Mouse (Mus musculus) embryonic facial prominence, embryonic 14.5 days (tissue): ENCODE measurements around the gene Nprl3. TPM values are rescaled to one million over a fixed set of nuclear protein-coding genes. Genes with fewer than 3 reads are reported as not detected.

ENCODE experiments used
- ATAC-seq: fragments of 200-750 bp; cut with Nextera tagmentation; 2 replicates; pipeline ENCODE4 v1.8.0; 2017; ENCODE audit warnings: low read depth, moderate number of reproducible peaks, moderate TSS enrichment
- DNase-seq: peaks from one replicate; pipeline ENCODE4 v3.0.0-alpha.2; 2015; ENCODE audit warnings: low spot score
- H3K27ac ChIP-seq: fragments of 300-500 bp; sonication (generic); replicated peaks from 2 replicates; pipeline ENCODE4 v1.5.1; 2014; ENCODE audit warnings: low read depth, mild to moderate bottlenecking, low read length, moderate library complexity
- H3K27me3 ChIP-seq: fragments of 300-500 bp; sonication (generic); replicated peaks from 2 replicates; pipeline ENCODE4 v1.6.1; 2014; ENCODE audit warnings: low read length; ENCODE audit not compliant: control insufficient read depth, insufficient read depth
- H3K36me3 ChIP-seq: fragments of 300-500 bp; sonication (generic); 2 replicates; pipeline ENCODE4 v1.6.1; 2014; ENCODE audit warnings: low read length, mixed read lengths; ENCODE audit not compliant: control insufficient read depth, insufficient read depth
- H3K4me1 ChIP-seq: fragments of 300-500 bp; sonication (generic); 2 replicates; pipeline ENCODE4 v1.6.1; 2014; ENCODE audit warnings: antibody characterized with exemption, low read length; ENCODE audit not compliant: control insufficient read depth, insufficient read depth
- H3K4me2 ChIP-seq: fragments of 300-500 bp; sonication (generic); 2 replicates; pipeline ENCODE4 v1.6.1; 2014; ENCODE audit warnings: low read depth, mild to moderate bottlenecking, low read length, moderate library complexity, mixed read lengths
- H3K4me3 ChIP-seq: fragments of 300-500 bp; sonication (generic); 2 replicates; pipeline ENCODE4 v1.5.1; 2014; ENCODE audit warnings: low read depth, mild to moderate bottlenecking, low read length
- H3K9ac ChIP-seq: fragments of 300-500 bp; sonication (generic); 2 replicates; pipeline ENCODE4 v1.6.1; 2014; ENCODE audit warnings: low read depth, mild to moderate bottlenecking, low read length, moderate library complexity, mixed read lengths
- H3K9me3 ChIP-seq: fragments of 300-500 bp; sonication (generic); 2 replicates; pipeline ENCODE4 v1.6.1; 2016; ENCODE audit warnings: low read length; ENCODE audit not compliant: control insufficient read depth
- WGBS: fragments of 180-500 bp; shearing (Covaris S2); extraction: QIAGEN DNeasy Blood & Tissue Kit; methylation state at CpG from one replicate; pipeline ENCODE4 v1.1.7; 2014; 5-methylcytosine and 5-hydroxymethylcytosine counted together
- polyA plus RNA-seq: library from polyadenylated mRNA; unstranded; fragments of >200 nt; fragmentation: Nextera tagmentation; extraction: Ambion mirVana; gene quantifications from 2 replicates; pipeline ENCODE4 v1.2.1, GENCODE M21; 2014

The Nprl3 gene
- polyA plus RNA-seq, 1 experiment from 2014 or later = 22.3 TPM

GRCm38 (mm10) chr11:32245614-32246013 is 21.9 kb downstream of the Nprl3 start:
- Histone ChIP-seq H3K27me3 (no peaks in the 10 kb centered on the region), H3K4me1 (peaks cover 7% of the 10 kb centered on the region), H3K27ac (no peak overlapping the region), H3K4me2 (no peak overlapping the region), H3K4me3 (no peak overlapping the region), H3K9ac (no peak overlapping the region), H3K9me3 (no peaks in the 10 kb centered on the region), H3K36me3 (peaks cover 49% of the 10 kb centered on the region)
- ATAC-seq (no peak), DNase-seq (no peak)
- 98% methylated on average over 6 of the region's 6 CpGs for WGBS

- Histone ChIP-seq H3K4me3 (no peak overlapping the region), H3K4me1 (peaks cover 7% of the 10 kb centered on the region), H3K36me3 (peaks cover 46% of the 10 kb centered on the region), H3K4me2 (no peak overlapping the region), H3K9me3 (no peaks in the 10 kb centered on the region), H3K9ac (no peak overlapping the region), H3K27me3 (no peaks in the 10 kb centered on the region), H3K27ac (peak overlapping the region; percentile 49; the same call in 1 of the 2 replicates)
- WGBS = 79% methylated on average over 1 of the region's 1 CpGs
- ATAC-seq (no peak; the same call in 1 of the 2 replicates), DNase-seq (no peak)
Observed at GRCm38 (mm10) chr11:32244617-32245016, 22.9 kb downstream of the Nprl3 start.

- 59% methylated on average over 3 of the region's 3 CpGs for WGBS
- H3K36me3 ChIP-seq = peaks cover 45% of the 10 kb centered on the region
- DNase-seq = peak; percentile 68
- no peaks in the 10 kb centered on the region for H3K9me3 ChIP-seq
- H3K9ac ChIP-seq = no peak overlapping the region
- H3K27me3 ChIP-seq = no peaks in the 10 kb centered on the region
- peak overlapping the region; percentile 50; the same call in 1 of the 2 replicates for H3K27ac ChIP-seq
- H3K4me2 ChIP-seq = no peak overlapping the region
- ATAC-seq = no peak
- H3K4me1 ChIP-seq = peaks cover 7% of the 10 kb centered on the region
- H3K4me3 ChIP-seq = no peak overlapping the region
Observed at GRCm38 (mm10) chr11:32244064-32244463, 23.4 kb downstream of the Nprl3 start.

- Histone ChIP-seq H3K9me3 (no peaks in the 10 kb centered on the region), H3K36me3 (peaks cover 45% of the 10 kb centered on the region), H3K4me2 (no peak overlapping the region), H3K9ac (no peak overlapping the region), H3K4me1 (peaks cover 7% of the 10 kb centered on the region), H3K4me3 (no peak overlapping the region), H3K27ac (peak overlapping the region; percentile 50; the same call in 1 of the 2 replicates), H3K27me3 (no peaks in the 10 kb centered on the region)
- DNase-seq (peak; percentile 34), ATAC-seq (0 out of 2 replicates have a peak, but pooled peaks have one; percentile 15)
- WGBS = 58% methylated on average over 7 of the region's 7 CpGs
Observed at GRCm38 (mm10) chr11:32243205-32243955, 24.1 kb downstream of the Nprl3 start.

- Histone ChIP-seq H3K27me3 (no peaks in the 10 kb centered on the region), H3K36me3 (peaks cover 43% of the 10 kb centered on the region), H3K4me2 (no peak overlapping the region), H3K4me1 (peaks cover 10% of the 10 kb centered on the region), H3K9ac (no peak overlapping the region), H3K4me3 (no peak overlapping the region), H3K9me3 (no peaks in the 10 kb centered on the region), H3K27ac (no peak overlapping the region)
- DNase-seq = no peak
- no peak for ATAC-seq
- WGBS = 89% methylated on average over 3 of the region's 3 CpGs
Observed at GRCm38 (mm10) chr11:32242209-32242608, 25.3 kb downstream of the Nprl3 start.

GRCm38 (mm10) chr11:32241391-32241790 is 26.1 kb downstream of the Nprl3 start:
- peaks cover 15% of the 10 kb centered on the region for H3K4me1 ChIP-seq
- H3K9me3 ChIP-seq = no peaks in the 10 kb centered on the region
- DNase-seq (no peak), ATAC-seq (no peak)
- peaks cover 36% of the 10 kb centered on the region for H3K36me3 ChIP-seq
- H3K27ac ChIP-seq = no peak overlapping the region
- H3K27me3 ChIP-seq = no peaks in the 10 kb centered on the region
- H3K4me2 ChIP-seq = no peak overlapping the region
- H3K9ac ChIP-seq = no peak overlapping the region
- H3K4me3 ChIP-seq = no peak overlapping the region

- DNase-seq = peak; percentile 61
Observed at GRCm38 (mm10) chr11:32238093-32238860, 29.2 kb downstream of the Nprl3 start.

GRCm38 (mm10) chr11:32237411-32237795 is 30.1 kb downstream of the Nprl3 start:
- peaks cover 45% of the 10 kb centered on the region for H3K36me3 ChIP-seq
- 93% methylated on average over 3 of the region's 3 CpGs for WGBS
- H3K9ac ChIP-seq = no peak overlapping the region

More at GRCm38 (mm10) chr11:32238093-32238860, 29.2 kb downstream of the Nprl3 start:
- Histone ChIP-seq H3K27me3 (no peaks in the 10 kb centered on the region), H3K4me2 (no peak overlapping the region), H3K4me3 (no peak overlapping the region), H3K4me1 (peaks cover 23% of the 10 kb centered on the region), H3K36me3 (peaks cover 36% of the 10 kb centered on the region), H3K9me3 (no peaks in the 10 kb centered on the region), H3K27ac (no peak overlapping the region), H3K9ac (no peak overlapping the region)
- 86% methylated on average over 4 of the region's 5 CpGs for WGBS
- ATAC-seq = no peak

More at GRCm38 (mm10) chr11:32237411-32237795, 30.1 kb downstream of the Nprl3 start:
- Histone ChIP-seq H3K4me1 (peaks cover 22% of the 10 kb centered on the region), H3K27me3 (no peaks in the 10 kb centered on the region), H3K4me2 (no peak overlapping the region), H3K9me3 (no peaks in the 10 kb centered on the region), H3K4me3 (no peak overlapping the region), H3K27ac (no peak overlapping the region)
- DNase-seq (no peak), ATAC-seq (no peak)
